Mouse (Mus musculus) T-cell, adult 2 months (primary cell): Measurements from ENCODE around the gene Cir1.

Experiments
- DNase-seq: peaks from one replicate; pipeline ENCODE4 v3.0.0; 2022; ENCODE audit warnings: low spot score

The Cir1 gene

GRCm38 (mm10) chr2:73272351-73273248, 39.9 kb downstream of the Cir1 start:
- DNase-seq: no peak

GRCm38 (mm10) chr2:73271459-73272161, 40.9 kb downstream of the Cir1 start, which contains the start of gene Sp9:
Sp9 (plus strand) TSS chr2:73271925.
- peak; percentile 26 for DNase-seq

- DNase-seq: no peak
Observed at GRCm38 (mm10) chr2:73270593-73271458, 41.7 kb downstream of the Cir1 start.

GRCm38 (mm10) chr2:73270071-73270592, 42.4 kb downstream of the Cir1 start:
- peak; percentile 52 for DNase-seq

- no peak for DNase-seq
Observed at GRCm38 (mm10) chr2:73269666-73270065, 42.8 kb downstream of the Cir1 start.

GRCm38 (mm10) chr2:73268836-73269395, 43.6 kb downstream of the Cir1 start:
- DNase-seq: no peak

- no peak for DNase-seq
Observed at GRCm38 (mm10) chr2:73268281-73268680, 44.2 kb downstream of the Cir1 start.

GRCm38 (mm10) chr2:73267818-73268217, 44.7 kb downstream of the Cir1 start:
- DNase-seq: no peak

GRCm38 (mm10) chr2:73267231-73267630, 45.3 kb downstream of the Cir1 start:
- no peak for DNase-seq

- DNase-seq: no peak
Observed at GRCm38 (mm10) chr2:73266623-73267022, 45.9 kb downstream of the Cir1 start.

- no peak for DNase-seq
Observed at GRCm38 (mm10) chr2:73266011-73266410, 46.5 kb downstream of the Cir1 start.

GRCm38 (mm10) chr2:73264611-73265195, 47.8 kb downstream of the Cir1 start:
- DNase-seq: no peak

GRCm38 (mm10) chr2:73263794-73264610, 48.5 kb downstream of the Cir1 start:
- no peak for DNase-seq

- no peak for DNase-seq
Observed at GRCm38 (mm10) chr2:73263172-73263765, 49.2 kb downstream of the Cir1 start.

GRCm38 (mm10) chr2:73248701-73249100, 63.8 kb downstream of the Cir1 start:
- no peak for DNase-seq

GRCm38 (mm10) chr2:73241299-73241698, 71.2 kb downstream of the Cir1 start:
- DNase-seq: no peak
